In genomic region chr5:38479908-38480725, GRCm38 (mm10) we compare ENCODE assay signal across 8 mouse cellular contexts. TPM values are rescaled to one million over a fixed set of nuclear protein-coding genes. Genes with fewer than 3 reads are reported as not detected.
A peak's percentile ranks its signal among the peaks of the same experiment; 100 is the strongest.
DNase-seq lines count a peak whose midpoint lies in the region; ATAC-seq and TF ChIP-seq lines count a peak whose summit lies in the region.

No protein-coding gene starts in this region.

- peak overlapping the region; percentile 29 for H3ac ChIP-seq in C2C12 (ENCODE audit: control insufficient read depth, insufficient read length, low read depth)

- H3K4me3 ChIP-seq in C2C12 (ENCODE audit: insufficient read depth, poor library complexity, severe bottlenecking) = peak overlapping the region; percentile 12
- peak overlapping the region; percentile 17 for H3K4me3 ChIP-seq in embryonic facial prominence, embryonic 12.5 days
- peak overlapping the region; percentile 39 for H3K4me3 ChIP-seq in heart, embryonic 15.5 days
- H3K4me3 ChIP-seq in kidney, postnatal 0 days (replicated peaks; ENCODE audit: low read depth, low read length) = peak overlapping the region; percentile 30

- H3K79me2 ChIP-seq in C2C12 (ENCODE audit: control insufficient read depth, insufficient read depth) = no peaks in the 10 kb centered on the region

- no peaks in the 10 kb centered on the region for H3K79me3 ChIP-seq in C2C12 (ENCODE audit: low read depth)

- peaks cover 32% of the 10 kb centered on the region; the same call in 1 of the 2 replicates for H3K4me1 ChIP-seq in embryonic facial prominence, embryonic 12.5 days
- H3K4me1 ChIP-seq in heart, embryonic 15.5 days (replicated peaks) = peaks cover 18% of the 10 kb centered on the region
- H3K4me1 ChIP-seq in kidney, postnatal 0 days (replicated peaks; ENCODE audit: insufficient read depth, low read length) = peaks cover 9% of the 10 kb centered on the region; the same call in 1 of the 2 replicates

- ATAC-seq in embryonic facial prominence, embryonic 12.5 days (ENCODE audit: insufficient number of reproducible peaks, insufficient read depth, low FRiP score, low TSS enrichment) = no peak
- ATAC-seq in heart, embryonic 15.5 days (replicated peaks; ENCODE audit: insufficient number of reproducible peaks, insufficient read depth, low FRiP score, low read depth) = peak; percentile 70
- ATAC-seq in kidney, postnatal 0 days (replicated peaks; ENCODE audit: low FRiP score, low read depth) = peak; percentile 86
- no peak for ATAC-seq in erythroid progenitor cell, adult 5-6 weeks (replicated peaks; ENCODE audit: low FRiP score, poor library complexity, severe bottlenecking)

- H3K4me2 ChIP-seq in embryonic facial prominence, embryonic 12.5 days (replicated peaks) = peak overlapping the region; percentile 46
- H3K4me2 ChIP-seq in heart, embryonic 15.5 days = peak overlapping the region; percentile 59
- H3K4me2 ChIP-seq in kidney, postnatal 0 days (ENCODE audit: low read length) = peak overlapping the region; percentile 62

- H3K36me3 ChIP-seq in C2C12 (ENCODE audit: control insufficient read depth, insufficient read depth) = no peaks in the 10 kb centered on the region
- H3K36me3 ChIP-seq in embryonic facial prominence, embryonic 12.5 days = no peaks in the 10 kb centered on the region
- no peaks in the 10 kb centered on the region for H3K36me3 ChIP-seq in heart, embryonic 15.5 days
- no peaks in the 10 kb centered on the region for H3K36me3 ChIP-seq in kidney, postnatal 0 days (ENCODE audit: insufficient read depth, low read length)

- peak overlapping the region; percentile 37 for H3K9ac ChIP-seq in embryonic facial prominence, embryonic 12.5 days
- H3K9ac ChIP-seq in heart, embryonic 15.5 days = no peak overlapping the region
- peak overlapping the region; percentile 25; the same call in 1 of the 2 replicates for H3K9ac ChIP-seq in kidney, postnatal 0 days (ENCODE audit: low read depth, low read length)

- no peak for TF ChIP-seq CTCF in C2C12 (IDR thresholded peaks at IDR 0.05; ENCODE audit: control insufficient read depth, insufficient read depth, insufficient read length)
- peak; percentile 35; the same call in 1 of the 2 replicates for TF ChIP-seq CTCF in kidney, postnatal 0 days (IDR thresholded peaks at IDR 0.05; ENCODE audit: low read depth)

- 27% methylated on average over 22 of the region's 22 CpGs for WGBS in embryonic facial prominence, embryonic 12.5 days
- whole genome bisulfite sequencing in heart, embryonic 15.5 days = 20% methylated on average over 22 of the region's 22 CpGs
- 2% methylated on average over 22 of the region's 22 CpGs for WGBS in kidney, postnatal 0 days

- no peak overlapping the region for H3K27ac ChIP-seq in embryonic facial prominence, embryonic 12.5 days
- peak overlapping the region; percentile 7; the same call in 1 of the 2 replicates for H3K27ac ChIP-seq in heart, embryonic 15.5 days
- H3K27ac ChIP-seq in kidney, postnatal 0 days = peak overlapping the region; percentile 81

- DNase-seq in adrenal gland, postnatal 10 days = peak; percentile 85
- peak; percentile 87 for DNase-seq in kidney, postnatal 0 days (ENCODE audit: low spot score)
- DNase-seq in lung, postnatal 36 days = peak; percentile 72
- DNase-seq in ovary, postnatal 36 days (ENCODE audit: low spot score) = peak; percentile 59

- H3K27me3 ChIP-seq in C2C12 (ENCODE audit: control insufficient read depth, insufficient read depth, insufficient read length) = peaks cover 9% of the 10 kb centered on the region
- no peaks in the 10 kb centered on the region for H3K27me3 ChIP-seq in embryonic facial prominence, embryonic 12.5 days
- peaks cover 4% of the 10 kb centered on the region; the same call in 1 of the 2 replicates for H3K27me3 ChIP-seq in heart, embryonic 15.5 days
- H3K27me3 ChIP-seq in kidney, postnatal 0 days (ENCODE audit: insufficient read depth, low read length) = no peaks in the 10 kb centered on the region

- no peaks in the 10 kb centered on the region for H3K9me3 ChIP-seq in embryonic facial prominence, embryonic 12.5 days
- no peaks in the 10 kb centered on the region for H3K9me3 ChIP-seq in heart, embryonic 15.5 days (replicated peaks)
- H3K9me3 ChIP-seq in kidney, postnatal 0 days (replicated peaks; ENCODE audit: low read length) = no peaks in the 10 kb centered on the region

TF ChIP-seq in C2C12, 6 proteins besides CTCF, POLR2A, EP300 and RAD21:
- TF ChIP-seq MAX (IDR thresholded peaks at IDR 0.05) (peak; percentile 37), MYOG (IDR thresholded peaks at IDR 0.05; ENCODE audit: control insufficient read depth, extremely low read depth, insufficient read length) (no peak), CEBPB (IDR thresholded peaks at IDR 0.05; ENCODE audit: low read depth) (no peak)
TF ChIP-seq in C2C12: peak in this region for 1.

RNA-seq across cellular contexts. Expression of gene Slc2a9, which starts 22.8 kb away (rescaled TPM):
- 1.4 TPM for polyA plus RNA-seq in C2C12 (2012; fragmentation: generic; extraction: Trizol)
- 10 to 100 TPM; 10.6 to 11.1 TPM for total RNA-seq in adrenal gland, postnatal 10 days (2021)
- 0.72 and 0.81 TPM in 2 replicates for polyA plus RNA-seq in embryonic facial prominence, embryonic 12.5 days (2016; fragmentation: Nextera tagmentation; extraction: Ambion mirVana)
- polyA plus RNA-seq in heart, embryonic 15.5 days (2015; fragmentation: Nextera tagmentation; extraction: Ambion mirVana) = 0.20 and 0.48 TPM in 2 replicates
- polyA plus RNA-seq in kidney, postnatal 0 days (2015; fragmentation: Nextera tagmentation; extraction: Ambion mirVana) = 2.9 and 3.5 TPM in 2 replicates
- 2.9 TPM in 1 of 2 replicates, not detected in the other for total RNA-seq in erythroid progenitor cell, adult 5-6 weeks (2015; ENCODE audit: low replicate concordance)
- 0.90 TPM in 1 of 2 replicates, not detected in the other for total RNA-seq in erythroid progenitor cell, adult 5-6 weeks (2017; ENCODE audit: low replicate concordance)

Comparison
In these comparisons a context has a peak if more than half of its experiments do, and no peak if none do; other contexts are left out.
1. ATAC-seq: peak in heart, embryonic 15.5 days (single experiment) and kidney, postnatal 0 days (single experiment); none in embryonic facial prominence, embryonic 12.5 days (single experiment) and erythroid progenitor cell, adult 5-6 weeks (single experiment).
2. Peak in every context shown above with its lines, with median percentiles within 50 percentile points of each other: H3K4me3 ChIP-seq, DNase-seq and H3K4me2 ChIP-seq.